Mouse (Mus musculus) layer of hippocampus, adult 9-11 months (tissue): ENCODE results near the gene Mlc1.
A peak's percentile ranks its signal among the peaks of the same experiment; 100 is the strongest.

Experiments used
- DNase-seq: peaks from one replicate; pipeline ENCODE4 v3.0.0; 2022

Mlc1 gene

GRCm38 (mm10) chr15:88978281-88979137, at the start of gene Mlc1:
TSS of gene Mlc1 (minus strand) at chr15:88979007.
- DNase-seq = peak; percentile 56

DNA sequence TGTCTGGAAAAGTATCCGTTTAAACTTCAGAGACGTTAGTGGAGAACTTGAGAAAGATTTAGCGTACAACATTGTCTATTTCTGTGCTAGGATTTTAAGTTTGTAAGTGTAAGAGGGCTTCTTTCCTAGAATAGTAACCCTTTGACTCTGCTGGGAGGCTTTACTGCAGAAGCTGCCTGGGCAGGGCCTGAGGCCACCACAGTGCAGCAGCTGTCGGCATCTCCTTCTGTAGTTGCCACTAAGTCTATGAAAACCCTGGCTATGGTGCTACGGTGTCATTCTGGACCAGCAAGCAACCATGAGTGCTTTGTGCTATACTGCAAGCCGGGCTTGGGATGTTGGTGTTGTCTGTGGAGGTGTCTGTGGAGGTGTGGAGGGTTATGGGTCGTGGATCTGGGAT, 41.7 kb upstream of the Mlc1 start:
- DNase-seq = no peak

DNA sequence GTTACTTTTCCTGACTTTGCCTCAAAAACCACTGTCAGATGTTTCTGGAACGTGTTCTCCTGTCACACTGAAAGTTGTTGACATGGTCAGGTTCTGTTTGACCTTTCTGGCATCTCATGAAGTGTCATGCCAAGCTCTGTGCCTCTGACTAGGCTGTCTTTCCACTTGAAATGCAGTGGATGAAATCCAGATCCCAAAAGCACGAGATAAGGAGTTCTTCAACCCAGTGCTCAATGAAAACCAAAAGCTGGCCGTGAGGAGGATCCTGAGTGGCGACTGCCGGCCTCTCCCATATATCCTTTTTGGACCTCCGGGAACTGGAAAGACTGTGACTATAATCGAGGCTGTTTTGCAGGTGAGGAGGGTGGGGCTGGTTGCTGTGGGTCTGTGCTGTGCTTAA, 41.3 kb upstream of the Mlc1 start:
- no peak for DNase-seq

GRCm38 (mm10) chr15:89016722-89017121, 37.9 kb upstream of the Mlc1 start:
- DNase-seq = no peak

DNA sequence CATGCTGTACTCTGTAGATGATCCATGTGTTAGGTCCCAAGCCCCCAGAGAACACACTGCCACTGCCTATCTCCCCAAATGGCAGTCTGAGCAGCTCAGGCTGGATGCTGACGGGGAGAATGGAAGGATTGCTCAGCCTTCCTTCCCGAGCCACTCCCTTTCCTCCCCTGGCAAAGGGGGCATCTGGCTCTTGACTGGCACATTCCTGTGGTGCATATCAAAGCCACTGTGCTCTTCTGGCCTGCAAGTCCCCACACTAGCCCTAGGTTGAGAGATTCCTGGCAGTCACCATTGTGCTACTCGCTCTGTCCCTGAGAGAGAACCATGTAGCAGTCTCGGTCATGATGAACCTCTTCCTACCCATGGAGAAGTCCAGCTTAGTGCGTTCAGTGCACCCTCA, 29.0 kb upstream of the Mlc1 start:
- DNase-seq = no peak

- DNase-seq = no peak
Measured at GRCm38 (mm10) chr15:89007002-89007401, 28.2 kb upstream of the Mlc1 start.

GRCm38 (mm10) chr15:89001245-89001644, 22.4 kb upstream of the Mlc1 start:
- DNase-seq = no peak

DNA sequence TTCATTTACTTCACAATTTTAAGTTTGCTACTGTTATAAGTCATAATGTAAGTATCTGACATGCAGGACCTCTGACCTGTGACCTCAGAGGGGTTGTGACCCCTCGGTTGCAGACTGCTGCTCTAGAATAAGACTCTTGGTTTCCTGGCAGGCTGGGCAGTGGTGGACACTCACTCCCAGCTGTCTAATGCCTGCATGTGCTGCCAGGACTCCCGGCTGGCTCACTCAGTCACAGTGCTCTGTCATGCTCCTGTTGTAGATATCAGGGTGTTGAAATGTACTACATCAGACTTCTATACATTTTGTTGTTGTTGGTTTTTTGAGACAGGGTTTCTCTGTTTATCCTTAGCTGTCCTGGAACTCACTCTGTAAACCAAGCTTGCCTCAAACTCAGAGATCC, 21.6 kb upstream of the Mlc1 start:
- no peak for DNase-seq

DNA sequence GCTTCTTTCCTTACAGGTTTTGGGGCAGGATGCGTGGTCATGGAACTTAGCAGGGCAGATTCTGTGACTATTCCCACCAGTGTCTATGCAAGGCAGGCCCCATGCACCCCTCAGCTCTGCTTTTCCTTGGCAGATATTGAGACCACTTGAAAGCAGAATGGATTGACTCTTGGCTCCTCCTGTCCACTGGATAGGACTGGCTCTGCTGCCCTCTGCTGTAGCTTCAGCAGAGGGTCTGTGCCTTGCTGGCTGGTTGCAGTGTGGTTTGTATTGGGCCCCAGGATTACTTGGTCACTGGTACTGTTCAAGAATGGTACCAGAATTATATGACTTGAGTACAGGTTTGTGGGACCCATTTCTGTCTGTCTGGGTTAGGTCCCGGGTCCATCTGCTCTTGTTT, 20.3 kb upstream of the Mlc1 start:
- DNase-seq = no peak

DNA sequence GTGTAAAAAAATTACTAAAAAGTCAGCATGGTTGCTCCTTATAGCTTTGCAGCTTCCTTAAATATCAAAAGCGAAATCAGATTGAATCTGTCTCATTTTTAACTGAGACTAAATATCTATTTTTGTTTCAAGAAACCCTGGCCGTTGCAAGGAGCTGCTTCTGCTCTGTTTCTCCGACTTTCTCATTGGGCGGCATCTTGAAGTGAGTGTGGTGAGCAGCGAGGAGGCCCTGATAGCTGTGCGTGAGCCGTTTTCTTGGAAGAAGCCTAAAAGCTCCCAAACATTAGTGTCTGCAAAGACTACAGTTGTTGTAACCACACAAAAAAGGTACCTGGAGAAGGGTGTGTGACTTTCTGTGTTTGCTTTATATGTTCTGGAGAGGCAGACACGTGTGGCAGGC, 19.8 kb upstream of the Mlc1 start:
- DNase-seq = no peak

DNA sequence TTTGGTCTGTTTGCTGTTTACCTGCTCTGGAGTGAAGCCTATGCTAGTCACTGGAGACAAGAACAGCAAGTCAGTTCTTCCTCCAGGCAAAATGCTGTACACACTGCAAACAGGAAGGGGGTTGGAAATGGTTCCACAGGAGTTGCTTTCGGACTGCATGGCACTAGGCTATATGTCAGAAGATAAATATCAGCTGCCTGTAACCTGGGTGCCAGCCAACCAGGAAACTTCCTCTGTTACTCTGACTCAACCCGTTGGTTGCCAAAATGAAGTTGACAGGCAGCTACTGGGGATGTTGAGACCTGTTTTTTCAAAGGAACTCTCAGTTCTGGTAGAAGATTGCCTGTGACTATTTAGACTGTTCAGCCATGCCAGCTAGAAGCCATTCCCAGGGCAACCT, 10.4 kb upstream of the Mlc1 start:
- no peak for DNase-seq

GRCm38 (mm10) chr15:88982534-88983079, 3.8 kb upstream of the Mlc1 start, which contains the start of gene Mov10l1:
TSS of gene Mov10l1 (plus strand) at chr15:88982909.
- DNase-seq = no peak

GRCm38 (mm10) chr15:88979138-88979446, 285 bp upstream of the Mlc1 start:
- DNase-seq = no peak

- DNase-seq = no peak
Measured at GRCm38 (mm10) chr15:88972300-88972699, 6.5 kb downstream of the Mlc1 start.

GRCm38 (mm10) chr15:88964070-88964578, 14.7 kb downstream of the Mlc1 start:
- no peak for DNase-seq

DNA sequence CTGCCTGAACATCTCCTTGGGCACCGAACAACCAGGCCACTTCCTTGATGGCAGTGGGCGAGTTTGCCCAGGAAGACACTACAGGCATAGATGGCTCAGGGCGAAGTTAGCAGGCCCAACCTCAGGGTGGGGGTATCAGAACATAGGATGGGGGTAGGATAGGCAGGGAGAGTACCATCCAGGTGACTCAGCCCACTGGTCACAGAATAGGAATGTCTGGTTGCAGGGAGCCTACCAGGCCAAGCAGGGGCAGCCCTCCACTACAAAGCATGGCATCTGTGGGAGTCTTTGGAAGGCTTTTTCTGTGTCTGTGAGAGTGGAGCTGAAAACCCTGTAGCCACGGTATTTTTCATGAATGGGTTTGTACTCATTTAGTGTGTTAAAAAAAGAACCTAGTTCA, 21.3 kb downstream of the Mlc1 start:
- DNase-seq = no peak

DNA sequence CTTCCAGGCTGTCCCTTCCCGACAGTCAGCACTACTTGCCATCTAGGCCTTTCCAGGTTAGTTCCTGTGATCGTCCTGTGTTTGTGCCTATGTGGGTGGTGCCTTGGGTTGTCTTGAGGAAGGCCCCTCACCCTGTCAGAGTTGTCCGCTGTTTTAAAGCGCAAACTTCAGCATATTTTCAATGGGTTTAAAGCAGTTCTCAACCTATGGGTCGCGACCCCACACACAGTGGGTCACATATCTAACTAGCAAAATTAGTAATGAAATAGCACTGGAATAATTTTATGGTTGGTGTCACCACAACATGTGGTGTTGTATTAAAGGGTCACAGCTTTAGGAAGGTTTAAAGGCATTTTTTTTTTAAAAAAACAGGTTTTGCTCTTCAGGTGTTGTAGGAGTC, 23.5 kb downstream of the Mlc1 start:
- no peak for DNase-seq

DNA sequence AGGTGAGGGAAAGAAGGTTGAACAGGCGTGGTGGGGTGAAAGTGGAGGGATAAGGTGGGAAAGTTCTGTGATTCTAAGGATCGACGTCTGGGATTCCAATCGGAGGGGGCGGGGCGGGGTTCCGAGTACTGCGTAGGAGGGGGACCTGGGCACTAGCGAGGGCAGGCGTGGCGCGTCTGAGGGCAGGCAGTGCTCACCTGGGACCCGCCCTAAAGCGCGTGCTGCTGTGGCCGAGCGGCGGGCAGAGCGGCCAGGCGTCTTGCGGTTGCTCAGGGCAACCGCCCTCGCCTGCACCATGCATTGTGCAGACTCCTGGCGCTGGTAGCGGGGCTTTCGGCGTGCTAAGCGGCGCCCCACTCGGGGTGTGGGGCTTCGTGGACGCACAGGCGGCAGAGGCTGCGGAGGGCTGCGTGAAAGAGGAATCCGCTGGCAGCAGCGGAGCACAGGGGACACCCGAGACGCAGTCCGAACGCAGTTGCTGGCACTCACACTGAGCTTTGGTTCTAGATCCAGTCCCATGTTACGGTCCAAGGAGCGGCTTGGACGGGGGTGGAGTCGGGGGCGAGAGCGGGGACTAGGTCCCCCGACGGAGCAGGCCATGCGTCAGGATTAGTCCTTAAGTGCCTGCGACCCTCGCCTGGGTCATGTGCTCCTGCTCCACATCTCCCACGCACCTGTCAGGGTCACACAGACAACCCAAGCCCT, 24.3 kb downstream of the Mlc1 start, which contains the start of gene Ttll8:
Gene Ttll8, minus strand, starts transcription at position 51 of the 705 bp plus-strand sequence.
- no peak for DNase-seq

DNA sequence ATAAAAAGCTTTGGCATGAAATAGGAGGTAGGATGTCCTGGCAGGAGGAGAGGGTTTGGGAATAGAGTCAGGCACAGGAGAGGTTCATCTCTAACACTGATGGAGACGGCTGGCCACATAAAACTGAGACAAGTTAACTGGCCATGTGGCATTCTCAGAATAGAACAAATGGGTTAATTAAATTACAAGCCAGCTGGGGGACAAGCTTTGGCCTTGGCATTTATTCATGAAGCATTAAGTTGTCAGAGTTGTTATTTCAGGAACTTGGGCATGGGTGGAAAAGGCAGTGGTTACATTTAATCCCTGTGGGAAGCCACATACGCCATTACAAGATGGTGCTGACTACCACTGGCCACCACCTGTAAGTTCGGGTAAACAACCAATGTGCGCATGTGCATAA, 27.6 kb downstream of the Mlc1 start:
- no peak for DNase-seq

GRCm38 (mm10) chr15:88946851-88947250, 32.0 kb downstream of the Mlc1 start:
- no peak for DNase-seq

- peak; percentile 17 for DNase-seq
Measured at GRCm38 (mm10) chr15:88943896-88944551, 34.8 kb downstream of the Mlc1 start.

- no peak for DNase-seq
Measured at GRCm38 (mm10) chr15:88942783-88943182, 36.0 kb downstream of the Mlc1 start.

DNA sequence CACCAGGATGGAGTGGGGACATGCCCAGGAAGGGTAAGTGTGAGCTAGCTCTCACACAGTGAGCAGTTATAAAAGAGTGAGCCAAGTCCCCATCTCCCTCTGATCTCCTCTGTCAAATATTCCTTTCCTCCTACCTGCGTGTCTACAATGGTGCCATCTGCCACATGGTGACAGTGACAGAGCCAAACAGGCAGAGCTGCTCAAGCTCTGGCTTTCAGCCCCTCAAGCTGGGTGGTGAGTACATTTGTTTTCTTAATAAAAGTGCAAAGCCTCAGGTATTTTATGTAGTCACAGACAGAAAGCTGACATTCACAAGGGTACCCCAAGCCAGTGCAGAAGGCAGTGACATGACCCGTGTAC, 41.5 kb downstream of the Mlc1 start:
- DNase-seq = no peak
